Mouse (Mus musculus): ENCODE measurements around the gene C2cd4a. TPM values are rescaled to one million over a fixed set of nuclear protein-coding genes. Genes with fewer than 3 reads are reported as not detected.

Gene C2cd4a
- polyA plus RNA-seq, 1 experiment from 2014 or later, result 2.7 TPM

DNA sequence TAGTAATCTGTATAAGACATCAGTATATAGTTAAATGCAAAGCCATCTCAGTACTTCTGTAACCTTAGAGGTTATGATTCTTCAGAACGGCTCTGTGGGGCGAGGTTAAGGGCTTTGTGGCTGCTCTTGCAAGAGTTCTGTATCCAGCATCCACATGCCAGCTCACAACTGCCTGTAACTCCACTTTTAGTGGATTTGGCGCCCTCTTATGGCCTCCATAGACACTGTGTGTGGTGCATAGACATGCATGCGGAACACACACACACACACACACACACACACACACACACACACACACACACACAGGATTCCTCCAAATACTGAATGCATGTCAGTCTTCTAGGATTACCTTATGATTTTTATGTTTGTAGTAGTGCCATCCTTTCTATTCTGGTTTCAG lies 19.0 kb upstream of the C2cd4a start:
- Histone ChIP-seq H3K27me3 (replicated peaks) (no peaks in the 10 kb centered on the region), H3K36me3 (no peaks in the 10 kb centered on the region), H3K9me3 (no peaks in the 10 kb centered on the region), H3K27ac (no peak overlapping the region), H3K9ac (no peak overlapping the region), H3K4me1 (no peaks in the 10 kb centered on the region), H3K4me2 (no peak overlapping the region), H3K4me3 (replicated peaks) (no peak overlapping the region)
- ATAC-seq (ENCODE audit: insufficient read depth, low FRiP score, low read depth), result no peak
- 82% methylated on average over 4 of the region's 4 CpGs for WGBS

GRCm38 (mm10) chr9:67849846-67850245 lies 17.7 kb upstream of the C2cd4a start:
- Histone ChIP-seq H3K4me1 (no peaks in the 10 kb centered on the region), H3K9me3 (no peaks in the 10 kb centered on the region), H3K4me2 (no peak overlapping the region), H3K4me3 (replicated peaks) (no peak overlapping the region), H3K27ac (no peak overlapping the region), H3K27me3 (replicated peaks) (no peaks in the 10 kb centered on the region), H3K9ac (no peak overlapping the region), H3K36me3 (no peaks in the 10 kb centered on the region)
- peak; percentile 78 for ATAC-seq (ENCODE audit: insufficient read depth, low FRiP score, low read depth)
- WGBS, result 75% methylated on average over 3 of the region's 3 CpGs

DNA sequence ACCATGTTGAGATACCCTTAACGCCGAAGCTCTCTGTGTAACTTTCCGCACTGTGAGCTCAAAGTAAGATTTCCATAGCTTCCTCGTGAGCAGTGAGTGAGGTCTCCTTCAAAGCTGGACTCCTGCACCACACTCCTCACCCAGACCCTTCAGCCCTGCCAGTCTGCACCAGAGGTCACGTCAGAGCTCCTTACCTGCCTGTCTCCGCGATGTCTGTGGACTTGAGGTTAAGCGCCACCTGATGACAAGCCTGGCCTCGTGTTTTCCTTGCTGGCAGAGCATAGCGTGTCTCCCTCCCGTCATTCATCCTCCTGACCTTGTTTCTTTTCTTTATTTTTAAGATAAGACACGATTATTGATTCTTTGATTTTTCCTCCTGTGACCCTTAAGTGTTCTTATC lies 17.3 kb upstream of the C2cd4a start:
- Histone ChIP-seq H3K36me3 (no peaks in the 10 kb centered on the region), H3K9ac (no peak overlapping the region), H3K4me1 (no peaks in the 10 kb centered on the region), H3K4me3 (replicated peaks) (no peak overlapping the region), H3K4me2 (no peak overlapping the region; the same call in 1 of the 2 replicates), H3K27me3 (replicated peaks) (no peaks in the 10 kb centered on the region), H3K27ac (peak overlapping the region; percentile 69), H3K9me3 (no peaks in the 10 kb centered on the region)
- ATAC-seq (ENCODE audit: insufficient read depth, low FRiP score, low read depth), result 0 out of 2 replicates have a peak, but pooled peaks have one; percentile 27
- WGBS, result 65% methylated on average over 12 of the region's 12 CpGs

DNA sequence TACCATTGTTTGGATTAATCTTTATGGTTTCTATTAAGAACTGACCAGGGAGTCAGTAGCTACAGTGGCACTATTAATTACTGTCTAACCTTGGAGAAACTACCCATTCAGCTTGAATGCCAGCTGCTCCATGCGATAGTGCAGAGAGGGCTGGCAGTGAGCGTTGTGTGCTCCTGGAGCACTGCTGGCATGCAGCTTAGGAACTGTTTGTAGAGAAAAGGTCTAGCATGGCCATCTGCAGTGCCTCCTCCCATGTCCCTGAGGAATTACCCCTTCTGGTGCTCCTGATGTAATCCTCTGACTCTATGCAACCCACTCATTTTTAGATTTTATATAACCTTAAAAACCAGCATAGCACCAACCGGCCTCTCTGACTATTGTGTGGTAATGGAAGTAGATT lies 15.5 kb upstream of the C2cd4a start:
- Histone ChIP-seq H3K9me3 (no peaks in the 10 kb centered on the region), H3K36me3 (no peaks in the 10 kb centered on the region), H3K9ac (no peak overlapping the region), H3K27me3 (replicated peaks) (no peaks in the 10 kb centered on the region), H3K27ac (no peak overlapping the region), H3K4me1 (no peaks in the 10 kb centered on the region), H3K4me3 (replicated peaks) (no peak overlapping the region), H3K4me2 (no peak overlapping the region)
- no peak for ATAC-seq (ENCODE audit: insufficient read depth, low FRiP score, low read depth)
- whole genome bisulfite sequencing, result 90% methylated on average over 3 of the region's 3 CpGs

- Histone ChIP-seq H3K27me3 (replicated peaks) (no peaks in the 10 kb centered on the region), H3K4me3 (replicated peaks) (no peak overlapping the region), H3K9ac (no peak overlapping the region), H3K4me1 (no peaks in the 10 kb centered on the region), H3K4me2 (no peak overlapping the region), H3K36me3 (no peaks in the 10 kb centered on the region), H3K27ac (no peak overlapping the region), H3K9me3 (no peaks in the 10 kb centered on the region)
- ATAC-seq (ENCODE audit: insufficient read depth, low FRiP score, low read depth), result no peak
- 98% methylated on average over 2 of the region's 2 CpGs for WGBS
Observed at GRCm38 (mm10) chr9:67846089-67846488, 14.0 kb upstream of the C2cd4a start.

GRCm38 (mm10) chr9:67845648-67846047 lies 13.5 kb upstream of the C2cd4a start:
- Histone ChIP-seq H3K36me3 (no peaks in the 10 kb centered on the region), H3K4me3 (replicated peaks) (no peak overlapping the region), H3K9ac (no peak overlapping the region), H3K27ac (no peak overlapping the region), H3K27me3 (replicated peaks) (no peaks in the 10 kb centered on the region), H3K9me3 (no peaks in the 10 kb centered on the region), H3K4me2 (no peak overlapping the region), H3K4me1 (0 out of 2 replicates have a peak, but pooled peaks cover 4% of the 10 kb centered on the region)
- ATAC-seq (ENCODE audit: insufficient read depth, low FRiP score, low read depth), result no peak; the same call in 1 of the 2 replicates
- WGBS, result 58% methylated on average over 5 of the region's 5 CpGs

- Histone ChIP-seq H3K4me2 (no peak overlapping the region), H3K4me1 (0 out of 2 replicates have a peak, but pooled peaks cover 5% of the 10 kb centered on the region), H3K9ac (no peak overlapping the region), H3K36me3 (no peaks in the 10 kb centered on the region), H3K27me3 (replicated peaks) (no peaks in the 10 kb centered on the region), H3K27ac (no peak overlapping the region), H3K4me3 (replicated peaks) (no peak overlapping the region), H3K9me3 (no peaks in the 10 kb centered on the region)
- ATAC-seq (ENCODE audit: insufficient read depth, low FRiP score, low read depth), result no peak
- 61% methylated on average over 4 of the region's 4 CpGs for WGBS
Observed at GRCm38 (mm10) chr9:67845012-67845411, 12.9 kb upstream of the C2cd4a start.

DNA sequence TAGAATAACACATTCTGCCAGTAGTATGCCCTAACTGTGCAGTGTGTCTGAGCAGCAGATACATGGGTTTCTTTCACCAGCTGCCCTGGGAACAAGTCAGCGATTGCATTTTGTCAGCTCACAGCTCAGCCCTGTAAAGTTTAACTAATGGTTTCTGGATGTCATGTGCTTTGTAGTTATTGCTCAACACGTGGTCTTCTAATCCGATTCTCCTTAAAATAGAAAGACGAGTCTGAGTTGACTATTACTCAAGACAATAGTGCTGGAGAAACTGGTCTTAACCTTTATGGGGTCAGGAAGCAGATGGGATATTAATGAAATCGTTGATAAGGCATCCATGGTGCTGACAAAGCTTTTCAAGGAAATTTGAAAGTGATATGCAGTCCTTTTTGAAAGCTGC lies 10.7 kb upstream of the C2cd4a start:
- H3K4me2 ChIP-seq, result no peak overlapping the region
- 28% methylated on average over 5 of the region's 5 CpGs for WGBS
- ATAC-seq (ENCODE audit: insufficient read depth, low FRiP score, low read depth), result no peak
- H3K4me3 ChIP-seq (replicated peaks), result no peak overlapping the region
- H3K9me3 ChIP-seq, result no peaks in the 10 kb centered on the region
- H3K4me1 ChIP-seq, result 0 out of 2 replicates have a peak, but pooled peaks cover 5% of the 10 kb centered on the region
- H3K9ac ChIP-seq, result no peak overlapping the region
- no peaks in the 10 kb centered on the region for H3K36me3 ChIP-seq
- H3K27me3 ChIP-seq (replicated peaks), result no peaks in the 10 kb centered on the region
- H3K27ac ChIP-seq, result no peak overlapping the region

- peak; percentile 97 for ATAC-seq (ENCODE audit: insufficient read depth, low FRiP score, low read depth)
- Histone ChIP-seq H3K4me2 (peak within 1 kb of the TSS; percentile 74), H3K27me3 (replicated peaks) (no peaks in the 10 kb centered on the region), H3K4me1 (0 out of 2 replicates have a peak, but pooled peaks cover 5% of the 10 kb centered on the region), H3K36me3 (no peaks in the 10 kb centered on the region), H3K4me3 (replicated peaks) (peak within 1 kb of the TSS; percentile 58), H3K27ac (peak within 1 kb of the TSS; percentile 17; the same call in 1 of the 2 replicates), H3K9ac (peak within 1 kb of the TSS; percentile 37), H3K9me3 (no peaks in the 10 kb centered on the region)
- WGBS, result under 1% methylated on average over 46 of the region's 53 CpGs
Observed at GRCm38 (mm10) chr9:67839981-67840859, 8.1 kb upstream of the C2cd4a start, which contains the start of gene Vps13c. Vps13c (plus strand) TSS chr9:67840396.

- WGBS, result 73% methylated on average over 2 of the region's 2 CpGs
- Histone ChIP-seq H3K9me3 (no peaks in the 10 kb centered on the region), H3K4me2 (no peak overlapping the region), H3K27ac (no peak overlapping the region), H3K36me3 (no peaks in the 10 kb centered on the region), H3K4me1 (0 out of 2 replicates have a peak, but pooled peaks cover 6% of the 10 kb centered on the region), H3K4me3 (replicated peaks) (no peak overlapping the region), H3K9ac (no peak overlapping the region), H3K27me3 (replicated peaks) (no peaks in the 10 kb centered on the region)
- ATAC-seq (ENCODE audit: insufficient read depth, low FRiP score, low read depth), result no peak
Observed at GRCm38 (mm10) chr9:67837311-67837710, 5.2 kb upstream of the C2cd4a start.

DNA sequence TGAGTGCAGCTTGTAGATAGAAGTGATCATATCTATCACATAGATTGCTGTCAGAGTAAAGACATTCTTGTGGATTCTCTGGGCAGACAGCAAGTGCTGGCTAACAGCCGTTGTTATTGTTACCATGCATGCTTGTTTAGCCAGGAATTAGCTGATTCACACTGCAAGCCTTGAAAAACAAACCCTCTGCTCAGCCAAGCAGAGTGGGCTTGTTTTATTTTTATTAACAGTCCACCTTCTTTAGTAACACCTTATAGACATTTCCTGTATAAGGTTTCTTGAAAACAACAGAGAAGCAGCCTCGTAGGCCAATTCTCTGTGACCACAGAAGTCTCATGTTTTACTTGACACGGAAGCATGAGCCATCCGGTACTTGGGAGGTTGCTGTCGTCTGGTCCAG lies 2.4 kb upstream of the C2cd4a start:
- no peak for ATAC-seq (ENCODE audit: insufficient read depth, low FRiP score, low read depth)
- Histone ChIP-seq H3K36me3 (no peaks in the 10 kb centered on the region), H3K9me3 (no peaks in the 10 kb centered on the region), H3K4me2 (no peak overlapping the region), H3K4me1 (peaks cover 15% of the 10 kb centered on the region; the same call in 1 of the 2 replicates), H3K9ac (no peak overlapping the region), H3K27ac (no peak overlapping the region), H3K4me3 (replicated peaks) (no peak overlapping the region), H3K27me3 (replicated peaks) (peaks cover 18% of the 10 kb centered on the region; the same call in 1 of the 2 replicates)
- 79% methylated on average over 5 of the region's 5 CpGs for WGBS

DNA sequence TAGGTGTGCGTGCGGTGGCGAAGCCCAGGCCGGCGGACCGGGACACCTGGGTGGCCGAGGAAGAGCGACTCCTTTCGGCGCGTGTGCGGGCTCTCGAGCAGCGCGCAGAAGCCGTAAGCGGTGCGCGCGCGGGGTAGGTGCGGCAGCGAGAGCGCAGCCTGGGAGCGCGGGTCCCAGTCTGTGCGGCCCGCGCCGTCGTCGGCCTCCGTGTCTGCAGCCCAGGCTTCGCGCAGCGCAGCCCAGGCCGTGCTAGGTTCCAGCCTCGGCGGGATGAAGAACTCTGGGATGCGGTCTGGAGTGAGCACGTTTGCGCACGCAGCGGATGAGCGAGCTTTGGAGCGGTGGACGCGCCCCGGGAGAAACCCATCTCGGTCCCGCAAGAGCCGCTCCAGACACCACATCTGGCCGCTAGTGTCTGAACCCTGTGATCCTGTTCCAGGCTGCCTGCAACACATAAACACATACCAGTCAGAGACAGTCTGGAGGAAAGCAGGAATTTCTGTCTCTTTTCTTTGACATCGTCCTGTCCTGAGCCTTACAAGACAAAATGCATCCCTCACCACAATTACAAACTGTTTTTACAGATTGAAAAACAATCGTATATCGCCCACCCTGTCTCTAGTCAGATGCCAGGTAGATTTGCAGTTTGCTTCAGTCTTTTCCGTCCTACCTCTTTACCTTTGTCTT lies 628 bp downstream of the C2cd4a start:
- H3K4me2 ChIP-seq, result peak overlapping the region; percentile 91
- no peaks in the 10 kb centered on the region for H3K36me3 ChIP-seq
- H3K9ac ChIP-seq, result peak overlapping the region; percentile 22; the same call in 1 of the 2 replicates
- H3K27me3 ChIP-seq (replicated peaks), result peaks cover 24% of the 10 kb centered on the region; the same call in 1 of the 2 replicates
- peak overlapping the region; percentile 1; the same call in 1 of the 2 replicates for H3K27ac ChIP-seq
- no peaks in the 10 kb centered on the region for H3K9me3 ChIP-seq
- H3K4me1 ChIP-seq, result peaks cover 15% of the 10 kb centered on the region; the same call in 1 of the 2 replicates
- WGBS, result 1% methylated on average over 57 of the region's 57 CpGs
- ATAC-seq (ENCODE audit: insufficient read depth, low FRiP score, low read depth), result peak; percentile 24
- H3K4me3 ChIP-seq (replicated peaks), result peak overlapping the region; percentile 50
